Mouse (Mus musculus): ENCODE results near the gene Trnt1. TPM values are rescaled to one million over a fixed set of nuclear protein-coding genes. Genes with fewer than 3 reads are reported as not detected.
A peak's percentile ranks its signal among the peaks of the same experiment; 100 is the strongest.

Trnt1 gene
- polyA plus RNA-seq, 2 experiments, result 14.0 to 33.4 TPM

DNA sequence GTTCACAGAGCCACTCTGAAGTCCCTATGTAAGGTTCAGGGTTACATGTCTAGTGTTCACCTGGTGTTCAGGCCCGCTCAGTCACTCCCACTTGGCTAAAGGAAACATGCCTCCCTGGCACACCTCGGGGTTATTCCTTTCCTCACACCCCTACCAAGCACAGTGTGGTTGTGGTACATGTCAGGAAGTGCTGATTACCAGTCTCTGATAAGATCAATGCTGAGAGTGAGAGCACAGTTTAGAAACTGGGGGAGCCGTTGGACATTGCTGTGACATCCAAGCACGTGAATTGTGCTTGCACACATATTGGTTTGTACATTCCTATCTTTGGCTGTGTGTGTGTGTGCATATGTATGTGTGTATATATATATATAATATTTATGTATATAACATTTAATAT is 36.4 kb upstream of the Trnt1 start:
- no peak for TF ChIP-seq CTCF (IDR thresholded peaks at IDR 0.05; ENCODE audit: low read depth)
- no peak for TF ChIP-seq EP300 (IDR thresholded peaks at IDR 0.05; ENCODE audit: low read depth)
- no peak overlapping the region for H3K9ac ChIP-seq (replicated peaks)

DNA sequence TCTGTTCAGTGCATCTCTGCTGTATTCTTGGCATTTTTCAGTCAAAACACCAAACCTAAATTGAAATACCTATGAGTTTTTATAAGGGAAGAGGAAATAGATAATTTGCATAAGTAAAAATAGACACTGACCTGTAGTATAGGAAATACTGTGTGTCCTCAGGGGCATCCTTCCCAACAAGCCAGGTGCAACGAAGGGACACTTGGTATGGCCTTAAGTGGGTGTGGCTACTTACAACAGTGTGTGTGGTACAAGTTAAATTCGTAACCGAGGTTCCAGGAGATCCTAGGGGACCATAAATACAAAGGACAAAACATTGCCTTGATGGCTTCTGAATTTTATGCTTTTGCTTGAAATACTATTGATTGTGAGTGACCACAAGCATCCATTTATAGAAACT is 30.7 kb upstream of the Trnt1 start:
- no peak for TF ChIP-seq CTCF (IDR thresholded peaks at IDR 0.05; ENCODE audit: low read depth)
- no peak for TF ChIP-seq EP300 (IDR thresholded peaks at IDR 0.05; ENCODE audit: low read depth)
- DNase-seq (ENCODE audit: low read depth in 3 of 3, low spot score in 3 of 3), result no peak
- H3K9me3 ChIP-seq (ENCODE audit: control insufficient read depth, low read length), result no peaks in the 10 kb centered on the region
- H3K27me3 ChIP-seq (ENCODE audit: control insufficient read depth, insufficient read depth, low read length), result no peaks in the 10 kb centered on the region
- no peak overlapping the region for H3K4me2 ChIP-seq (ENCODE audit: low read depth)
- H3K9ac ChIP-seq (replicated peaks), result no peak overlapping the region
- H3K36me3 ChIP-seq (replicated peaks; ENCODE audit: control insufficient read depth, insufficient read depth, low read depth), result no peaks in the 10 kb centered on the region
- ATAC-seq (ENCODE audit: insufficient read depth), result no peak
- no peaks in the 10 kb centered on the region for H3K4me1 ChIP-seq (replicated peaks; ENCODE audit: control insufficient read depth in 2 of 2, insufficient read depth in 2 of 2, low read length in 1 of 2)
- H3K27ac ChIP-seq, result no peak overlapping the region
- no peak overlapping the region for H3K4me3 ChIP-seq (ENCODE audit: insufficient read depth in 1 of 2, low read depth in 2 of 2, low read length in 2 of 2)
- 54% methylated on average over 3 of the region's 3 CpGs for WGBS (ENCODE audit: insufficient replicate concordance)

More for the DNA sequence above, 36.4 kb upstream of the Trnt1 start:
- DNase-seq (ENCODE audit: low read depth in 3 of 3, low spot score in 3 of 3) (no peak), ATAC-seq (ENCODE audit: insufficient read depth) (0 out of 2 replicates have a peak, but pooled peaks have one; percentile 18)
- 30% methylated on average over 4 of the region's 4 CpGs for WGBS (ENCODE audit: insufficient replicate concordance)
- Histone ChIP-seq H3K27me3 (ENCODE audit: control insufficient read depth, insufficient read depth, low read length) (no peaks in the 10 kb centered on the region), H3K36me3 (replicated peaks; ENCODE audit: control insufficient read depth, insufficient read depth, low read depth) (no peaks in the 10 kb centered on the region), H3K4me1 (replicated peaks; ENCODE audit: control insufficient read depth in 2 of 2, insufficient read depth in 2 of 2, low read length in 1 of 2) (no peaks in the 10 kb centered on the region), H3K4me3 (ENCODE audit: insufficient read depth in 1 of 2, low read depth in 2 of 2, low read length in 2 of 2) (no peak overlapping the region), H3K9me3 (ENCODE audit: control insufficient read depth, low read length) (no peaks in the 10 kb centered on the region), H3K27ac (no peak overlapping the region), H3K4me2 (ENCODE audit: low read depth) (no peak overlapping the region)

DNA sequence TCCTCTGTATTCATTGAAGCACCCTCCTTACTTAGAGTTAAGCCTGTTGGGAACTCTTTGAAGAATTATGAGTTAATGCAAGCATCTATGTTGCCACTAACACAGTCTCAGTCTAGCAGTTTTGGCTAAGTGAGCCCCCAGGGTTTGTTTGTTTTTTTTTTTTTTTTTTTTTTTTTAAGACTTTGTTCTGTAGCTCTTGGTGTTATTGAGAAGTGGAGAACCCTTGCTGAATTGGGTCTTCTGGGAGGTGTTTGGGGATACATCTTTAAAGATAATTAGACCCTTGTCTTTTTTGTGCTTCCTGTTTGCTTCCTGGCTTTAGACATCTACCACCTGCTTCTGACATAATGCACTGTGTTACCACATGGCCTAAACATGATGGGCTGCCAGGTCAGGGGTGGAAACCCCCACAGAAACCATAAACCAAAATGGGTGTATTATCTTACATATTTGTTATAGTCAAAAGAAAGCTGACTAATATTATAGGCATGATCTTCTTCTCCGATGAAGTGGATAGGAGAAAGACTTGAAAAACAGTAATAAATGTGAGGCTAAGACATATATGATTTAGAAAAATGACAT is 28.6 kb upstream of the Trnt1 start:
- ATAC-seq (ENCODE audit: insufficient read depth), result no peak
- H3K9me3 ChIP-seq (ENCODE audit: control insufficient read depth, low read length), result no peaks in the 10 kb centered on the region
- no peak overlapping the region for H3K27ac ChIP-seq
- no peak for TF ChIP-seq CTCF (IDR thresholded peaks at IDR 0.05; ENCODE audit: low read depth)
- TF ChIP-seq EP300 (IDR thresholded peaks at IDR 0.05; ENCODE audit: low read depth), result no peak
- no peak overlapping the region for H3K4me3 ChIP-seq (ENCODE audit: insufficient read depth in 1 of 2, low read depth in 2 of 2, low read length in 2 of 2)
- no peak for DNase-seq (ENCODE audit: low read depth in 3 of 3, low spot score in 3 of 3)
- H3K4me2 ChIP-seq (ENCODE audit: low read depth), result no peak overlapping the region
- 63% methylated on average over 1 of the region's 1 CpGs for WGBS (ENCODE audit: insufficient replicate concordance)
- H3K27me3 ChIP-seq (ENCODE audit: control insufficient read depth, insufficient read depth, low read length), result no peaks in the 10 kb centered on the region
- no peaks in the 10 kb centered on the region for H3K36me3 ChIP-seq (replicated peaks; ENCODE audit: control insufficient read depth, insufficient read depth, low read depth)
- H3K9ac ChIP-seq (replicated peaks), result no peak overlapping the region
- H3K4me1 ChIP-seq (replicated peaks; ENCODE audit: control insufficient read depth in 2 of 2, insufficient read depth in 2 of 2, low read length in 1 of 2), result no peaks in the 10 kb centered on the region

DNA sequence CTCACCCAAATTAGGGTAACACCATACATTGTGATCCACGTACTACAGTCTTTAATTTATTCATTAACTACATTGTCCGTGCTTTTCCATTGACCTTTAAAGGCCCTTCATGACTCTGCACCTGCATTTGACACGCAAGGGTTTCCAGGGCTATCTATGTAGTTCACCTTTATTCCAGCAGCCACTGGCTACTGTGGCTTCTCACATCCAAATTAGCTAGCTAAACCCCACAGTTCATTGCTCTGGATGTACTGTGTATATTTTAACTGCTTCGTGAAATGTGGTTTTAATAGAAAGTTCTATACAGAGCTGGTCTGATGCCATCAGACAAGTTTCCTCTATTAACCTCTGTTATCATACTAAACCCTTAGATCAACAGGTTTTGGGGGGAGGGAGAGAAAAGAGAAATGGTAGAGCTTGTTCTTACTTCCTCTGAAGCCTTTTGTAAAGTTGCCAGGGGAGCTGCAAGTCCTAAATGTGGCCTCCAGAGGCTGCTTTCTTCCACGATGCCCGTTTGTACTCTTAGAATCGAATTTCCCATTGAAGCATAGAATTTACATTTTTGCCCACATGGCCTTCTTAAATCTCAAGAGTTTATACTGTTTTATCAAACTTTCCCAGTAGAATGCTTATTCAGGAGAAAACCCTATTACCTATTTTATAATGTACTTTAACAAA is 25.2 kb upstream of the Trnt1 start:
- Histone ChIP-seq H3K27ac (no peak overlapping the region), H3K9me3 (ENCODE audit: control insufficient read depth, low read length) (no peaks in the 10 kb centered on the region), H3K36me3 (replicated peaks; ENCODE audit: control insufficient read depth, insufficient read depth, low read depth) (no peaks in the 10 kb centered on the region), H3K4me2 (ENCODE audit: low read depth) (no peak overlapping the region), H3K4me3 (ENCODE audit: insufficient read depth in 1 of 2, low read depth in 2 of 2, low read length in 2 of 2) (no peak overlapping the region), H3K9ac (replicated peaks) (no peak overlapping the region), H3K27me3 (ENCODE audit: control insufficient read depth, insufficient read depth, low read length) (no peaks in the 10 kb centered on the region), H3K4me1 (replicated peaks; ENCODE audit: control insufficient read depth in 2 of 2, insufficient read depth in 2 of 2, low read length in 1 of 2) (no peaks in the 10 kb centered on the region)
- 54% methylated on average over 7 of the region's 7 CpGs for WGBS (ENCODE audit: insufficient replicate concordance)
- DNase-seq (ENCODE audit: low read depth in 3 of 3, low spot score in 3 of 3), result no peak
- no peak for ATAC-seq (ENCODE audit: insufficient read depth)
- TF ChIP-seq CTCF (IDR thresholded peaks at IDR 0.05; ENCODE audit: low read depth) (no peak), EP300 (IDR thresholded peaks at IDR 0.05; ENCODE audit: low read depth) (no peak)

DNA sequence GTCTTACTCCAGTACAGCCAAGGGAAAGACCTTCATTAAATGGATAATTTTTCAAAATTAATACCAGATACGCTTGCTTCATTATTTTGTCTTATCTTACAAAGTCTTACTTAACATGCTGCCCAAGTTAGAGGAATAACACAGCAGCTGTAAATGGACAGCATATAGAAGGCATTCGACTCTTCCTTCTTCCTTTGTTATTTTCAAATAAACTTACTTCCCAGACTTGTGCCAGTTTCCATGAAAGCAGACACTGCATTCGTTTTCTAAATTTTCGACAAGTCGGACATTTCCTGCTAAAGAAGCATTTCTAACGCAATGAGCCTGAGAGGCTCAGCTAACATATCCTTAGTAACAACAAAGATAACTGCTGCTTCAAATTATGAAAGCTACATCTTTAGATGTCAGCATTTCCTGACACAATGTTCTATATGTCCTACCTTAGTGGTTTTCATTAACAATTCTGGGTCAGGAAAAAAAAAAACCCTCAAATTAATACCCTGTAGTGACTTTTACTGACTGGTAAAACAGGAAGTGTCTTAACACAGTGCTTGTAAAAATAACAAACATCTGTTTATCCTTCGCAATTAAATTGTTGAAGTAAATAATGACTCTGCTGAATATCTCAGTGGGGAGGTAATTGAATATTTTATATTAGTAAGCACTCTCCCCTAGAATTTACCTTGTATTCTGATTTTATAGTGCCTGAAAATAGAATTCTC is 23.1 kb upstream of the Trnt1 start:
- ATAC-seq (ENCODE audit: insufficient read depth) (no peak), DNase-seq (ENCODE audit: low read depth in 3 of 3, low spot score in 3 of 3) (no peak)
- Histone ChIP-seq H3K4me3 (ENCODE audit: insufficient read depth in 1 of 2, low read depth in 2 of 2, low read length in 2 of 2) (no peak overlapping the region), H3K4me2 (ENCODE audit: low read depth) (no peak overlapping the region), H3K9me3 (ENCODE audit: control insufficient read depth, low read length) (no peaks in the 10 kb centered on the region), H3K9ac (replicated peaks) (no peak overlapping the region), H3K36me3 (replicated peaks; ENCODE audit: control insufficient read depth, insufficient read depth, low read depth) (no peaks in the 10 kb centered on the region), H3K27ac (no peak overlapping the region), H3K27me3 (ENCODE audit: control insufficient read depth, insufficient read depth, low read length) (no peaks in the 10 kb centered on the region), H3K4me1 (replicated peaks; ENCODE audit: control insufficient read depth in 2 of 2, insufficient read depth in 2 of 2, low read length in 1 of 2) (no peaks in the 10 kb centered on the region)
- TF ChIP-seq EP300 (IDR thresholded peaks at IDR 0.05; ENCODE audit: low read depth), result no peak
- no peak for TF ChIP-seq CTCF (IDR thresholded peaks at IDR 0.05; ENCODE audit: low read depth)
- 45% methylated on average over 7 of the region's 7 CpGs for WGBS (ENCODE audit: insufficient replicate concordance)

All from liver, embryonic 14.5 days (tissue).